7 mouse cellular contexts compared by ENCODE assay signal in genomic region chr10:54076420-54076819, GRCm38 (mm10). TPM values are rescaled to one million over a fixed set of nuclear protein-coding genes. Genes with fewer than 3 reads are reported as not detected.
DNase-seq lines count a peak whose midpoint lies in the region; ATAC-seq and TF ChIP-seq lines count a peak whose summit lies in the region.

TSS of gene Man1a (minus strand) at chr10:54076609.

- peaks cover 10% of the 10 kb centered on the region for H3K27me3 ChIP-seq in ES-Bruce4 (ENCODE audit: control insufficient read depth, insufficient read depth, low read length, poor library complexity, severe bottlenecking)
- H3K27me3 ChIP-seq in forebrain, embryonic 12.5 days, result peaks cover 36% of the 10 kb centered on the region
- peaks cover 32% of the 10 kb centered on the region for H3K27me3 ChIP-seq in midbrain, embryonic 12.5 days

- H3K36me3 ChIP-seq in ES-Bruce4 (ENCODE audit: control insufficient read depth, insufficient read depth, low read length, poor library complexity, severe bottlenecking), result no peaks in the 10 kb centered on the region
- no peaks in the 10 kb centered on the region for H3K36me3 ChIP-seq in forebrain, embryonic 12.5 days (replicated peaks)
- no peaks in the 10 kb centered on the region for H3K36me3 ChIP-seq in midbrain, embryonic 12.5 days

- H3K9me3 ChIP-seq in ES-Bruce4 (replicated peaks; ENCODE audit: control insufficient read depth, insufficient read depth, low read length, poor library complexity, severe bottlenecking), result no peaks in the 10 kb centered on the region
- H3K9me3 ChIP-seq in forebrain, embryonic 12.5 days, result no peaks in the 10 kb centered on the region
- no peaks in the 10 kb centered on the region for H3K9me3 ChIP-seq in midbrain, embryonic 12.5 days

- no peaks in the 10 kb centered on the region for H3K4me1 ChIP-seq in ES-Bruce4 (ENCODE audit: control insufficient read depth, insufficient read depth, low read length)
- H3K4me1 ChIP-seq in forebrain, embryonic 12.5 days, result peaks cover 13% of the 10 kb centered on the region; the same call in 1 of the 2 replicates
- peaks cover 4% of the 10 kb centered on the region; the same call in 1 of the 2 replicates for H3K4me1 ChIP-seq in midbrain, embryonic 12.5 days

- peak within 1 kb of the TSS; percentile 94 for H3K4me3 ChIP-seq in ES-Bruce4 (ENCODE audit: low read depth, low read length)
- H3K4me3 ChIP-seq in forebrain, embryonic 12.5 days (replicated peaks), result peak within 1 kb of the TSS; percentile 56
- peak within 1 kb of the TSS; percentile 67 for H3K4me3 ChIP-seq in midbrain, embryonic 12.5 days

- H3K9ac ChIP-seq in ES-Bruce4 (ENCODE audit: low read depth, poor library complexity, severe bottlenecking), result peak within 1 kb of the TSS; percentile 79
- peak within 1 kb of the TSS; percentile 53 for H3K9ac ChIP-seq in forebrain, embryonic 12.5 days
- peak within 1 kb of the TSS; percentile 61 for H3K9ac ChIP-seq in midbrain, embryonic 12.5 days (replicated peaks)

- H3K4me2 ChIP-seq in forebrain, embryonic 12.5 days, result peak within 1 kb of the TSS; percentile 82
- H3K4me2 ChIP-seq in midbrain, embryonic 12.5 days (replicated peaks), result peak within 1 kb of the TSS; percentile 98

- WGBS in forebrain, embryonic 12.5 days, result 4% methylated on average over 4 of the region's 4 CpGs
- 6% methylated on average over 4 of the region's 4 CpGs for WGBS in midbrain, embryonic 12.5 days

- intact Hi-C loops in left cerebral cortex, postnatal 4 days (cut with DNase I), result no loop called here

- TF ChIP-seq POLR2A in ES-Bruce4 (IDR thresholded peaks at IDR 0.05; ENCODE audit: insufficient read depth, low read length), result no peak

- no peak within 1 kb of the TSS for H3K27ac ChIP-seq in ES-Bruce4 (ENCODE audit: insufficient read depth, low read length)
- no peak within 1 kb of the TSS for H3K27ac ChIP-seq in forebrain, embryonic 12.5 days
- no peak within 1 kb of the TSS for H3K27ac ChIP-seq in midbrain, embryonic 12.5 days (replicated peaks)

- ATAC-seq in forebrain, embryonic 12.5 days (ENCODE audit: low FRiP score), result no peak
- ATAC-seq in midbrain, embryonic 12.5 days (ENCODE audit: low FRiP score, low read depth), result no peak

- peak in 1 of 2 experiments; percentile 20 for DNase-seq in adrenal gland, adult 18-20 months (ENCODE audit: low spot score in 2 of 2)
- no peak for DNase-seq in heart, postnatal 4 days
- DNase-seq in left cerebral cortex, postnatal 4 days, result no peak
- DNase-seq in right cerebral cortex, postnatal 10 days (ENCODE audit: low spot score in 2 of 2), result no peak

- TF ChIP-seq CTCF in ES-Bruce4 (IDR thresholded peaks at IDR 0.05; ENCODE audit: low read depth, low read length), result no peak

- no peak for TF ChIP-seq EP300 in ES-Bruce4 (IDR thresholded peaks at IDR 0.05; ENCODE audit: insufficient read depth, low read depth, low read length)

RNA-seq across cellular contexts. Expression of gene Man1a, which starts in this region (rescaled TPM):
- polyA plus RNA-seq in ES-Bruce4 (2011; ENCODE audit: insufficient read depth, insufficient read length, low read depth, missing spikeins), result 4.7 and 4.8 TPM in 2 replicates
- total RNA-seq in adrenal gland, adult 18-20 months (2021), result 100 to 1,000 TPM in 1 of 2 experiments, 10 to 100 TPM in 1; 21.8 to 204 TPM
- 1.8 and 1.9 TPM in 2 replicates for polyA plus RNA-seq in forebrain, embryonic 12.5 days (2016; fragmentation: Nextera tagmentation; extraction: Ambion mirVana)
- 10 to 100 TPM; 21.4 to 22.1 TPM for total RNA-seq in heart, postnatal 4 days (2021)
- 10 to 100 TPM; 21.1 to 21.7 TPM for total RNA-seq in left cerebral cortex, postnatal 4 days (2021)
- polyA plus RNA-seq in midbrain, embryonic 12.5 days (2016; fragmentation: Nextera tagmentation; extraction: Ambion mirVana), result 2.6 and 2.9 TPM in 2 replicates
